Mouse (Mus musculus) ES-E14 (cell line): ENCODE results near the gene Efna5. TPM values are rescaled to one million over a fixed set of nuclear protein-coding genes. Genes with fewer than 3 reads are reported as not detected.

Experiments
- DNase-seq: peaks from one replicate; pipeline ENCODE4 v3.0.0-alpha.2; 2013; ENCODE audit warnings: low read depth, low spot score
- H3K27ac ChIP-seq: 2 replicates; pipeline ENCODE4 v1.5.1; 2012; ENCODE audit warnings: low read depth, mild to moderate bottlenecking, low read length, moderate library complexity, mixed read lengths; ENCODE audit not compliant: poor library complexity, insufficient read depth, severe bottlenecking
- H3K36me3 ChIP-seq: 2 replicates; pipeline ENCODE4 v1.6.1; 2012; ENCODE audit warnings: mild to moderate bottlenecking, low read length, moderate library complexity, mixed read lengths; ENCODE audit not compliant: control insufficient read depth, poor library complexity, insufficient read depth, severe bottlenecking
- H3K4me1 ChIP-seq, 2 experiments: fragments of 150-350 bp in 1 of 2; sonication (generic) in 1 of 2; 2 replicates each; pipeline ENCODE4 v1.6.1; 2012; ENCODE audit warnings: low read length in 2 of 2, mild to moderate bottlenecking in 1 of 2, mixed read lengths in 1 of 2; ENCODE audit not compliant: control insufficient read depth in 2 of 2, insufficient read depth in 2 of 2, poor library complexity in 1 of 2
- H3K4me3 ChIP-seq, 2 experiments: fragments of 150-350 bp in 1 of 2; sonication (generic) in 1 of 2; 2 replicates each; pipeline ENCODE4 v1.5.1; 2012; ENCODE audit warnings: low read length in 2 of 2, low read depth in 1 of 2, mild to moderate bottlenecking in 1 of 2, mixed read lengths in 1 of 2; ENCODE audit not compliant: insufficient read depth in 1 of 2, poor library complexity in 1 of 2, severe bottlenecking in 1 of 2
- H3K9ac ChIP-seq: 2 replicates; pipeline ENCODE4 v1.6.1; 2012; ENCODE audit warnings: low read depth, mild to moderate bottlenecking, low read length, mixed read lengths; ENCODE audit not compliant: poor library complexity, insufficient read depth, severe bottlenecking
- H3K9me3 ChIP-seq: fragments of 150-350 bp; sonication (generic); 2 replicates; pipeline ENCODE4 v1.6.1; 2012; ENCODE audit warnings: low read depth, mild to moderate bottlenecking, low read length; ENCODE audit not compliant: control insufficient read depth, insufficient read depth
- CHD2 ChIP-seq: IDR thresholded peaks from 2 replicates; pipeline ENCODE4 v1.6.1; 2014; ENCODE audit warnings: mild to moderate bottlenecking, low read depth, low read length, inconsistent platforms
- HCFC1 ChIP-seq: IDR thresholded peaks from 2 replicates; pipeline ENCODE4 v1.6.1; 2012; ENCODE audit warnings: low read length, inconsistent platforms, borderline replicate concordance; ENCODE audit not compliant: insufficient read depth
- MAFK ChIP-seq: IDR thresholded peaks from 2 replicates; pipeline ENCODE4 v1.6.1; 2014; ENCODE audit warnings: mild to moderate bottlenecking, low read depth, low read length, inconsistent platforms; ENCODE audit not compliant: insufficient read depth
- ZC3H11A ChIP-seq: IDR thresholded peaks from 2 replicates; pipeline ENCODE4 v1.6.1; 2012; ENCODE audit warnings: low read depth, mild to moderate bottlenecking, inconsistent platforms, low read length, borderline replicate concordance
- ZNF384 ChIP-seq: IDR thresholded peaks from 2 replicates; pipeline ENCODE4 v1.6.1; 2012; ENCODE audit warnings: low read depth, low read length, inconsistent platforms
- in situ Hi-C, 2 experiments: fragments of 600-800 bp; cut with MboI; formaldehyde crosslinking; loops; one replicate each; pipeline ENCODE4 v1.15.1; 2025; ENCODE audit warnings: low sequenced_read_pairs in 2 of 2, inconsistent platforms in 1 of 2; ENCODE audit not compliant: unreplicated experiment in 2 of 2
- total RNA-seq: library from RNA; depleted of rRNA; stranded (reverse); fragments of 300-350 nt; gene quantifications from 2 replicates; pipeline ENCODE4 v1.2.3, GENCODE M21; 2012

Efna5 gene
- total RNA-seq, 1 experiment: 3.8 TPM

GRCm38 (mm10) chr17:62720740-62721450 lies 160.2 kb downstream of the Efna5 start:
- Histone ChIP-seq H3K27ac (no peak overlapping the region), H3K9ac (no peak overlapping the region), H3K9me3 (no peaks in the 10 kb centered on the region), H3K36me3 (no peaks in the 10 kb centered on the region), H3K4me3 (no peak overlapping the region), H3K4me1 (no peaks in the 10 kb centered on the region)
- DNase-seq: no peak
- TF ChIP-seq MAFK (no peak), ZC3H11A (no peak), HCFC1 (no peak), CHD2 (no peak), ZNF384 (no peak)
- in situ Hi-C loops: no loop called here

GRCm38 (mm10) chr17:62717426-62718131 lies 163.5 kb downstream of the Efna5 start:
- H3K27ac ChIP-seq: no peak overlapping the region
- DNase-seq: no peak
- no peaks in the 10 kb centered on the region for H3K4me1 ChIP-seq
- no peak for TF ChIP-seq ZNF384
- TF ChIP-seq ZC3H11A: no peak
- TF ChIP-seq MAFK: no peak
- no peak for TF ChIP-seq HCFC1
- TF ChIP-seq CHD2: no peak
- H3K9ac ChIP-seq: no peak overlapping the region
- no peak overlapping the region for H3K4me3 ChIP-seq
- H3K9me3 ChIP-seq: no peaks in the 10 kb centered on the region
- in situ Hi-C loops: no loop called here
- H3K36me3 ChIP-seq: no peaks in the 10 kb centered on the region

- Histone ChIP-seq H3K4me1 (no peaks in the 10 kb centered on the region), H3K4me3 (no peak overlapping the region), H3K36me3 (no peaks in the 10 kb centered on the region), H3K9me3 (no peaks in the 10 kb centered on the region), H3K9ac (no peak overlapping the region), H3K27ac (no peak overlapping the region)
- in situ Hi-C loops: no loop called here
- TF ChIP-seq ZC3H11A (no peak), HCFC1 (no peak), MAFK (no peak), CHD2 (no peak), ZNF384 (no peak)
- no peak for DNase-seq
Measured at GRCm38 (mm10) chr17:62713455-62713854, 167.7 kb downstream of the Efna5 start.

DNA sequence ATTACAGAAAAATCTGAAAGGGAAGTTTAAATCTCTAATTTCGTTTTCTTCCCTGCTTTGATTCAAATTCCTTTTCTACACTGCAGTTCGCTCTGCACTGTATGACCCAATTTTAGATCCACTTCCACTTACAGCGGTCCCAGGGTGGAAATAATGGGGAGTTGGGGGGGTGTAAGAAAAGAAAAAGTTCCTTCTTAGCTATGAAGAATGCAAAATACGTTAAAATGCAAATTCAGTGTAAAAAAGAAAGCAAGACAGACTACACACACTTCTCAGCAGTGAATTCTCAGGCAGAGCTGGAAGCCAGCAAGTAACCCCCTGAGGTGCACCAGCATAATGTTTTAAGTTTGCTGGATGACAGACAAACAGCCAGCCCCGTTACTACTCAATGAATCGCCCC lies 174.7 kb downstream of the Efna5 start:
- in situ Hi-C loops: no loop called here
- no peak overlapping the region for H3K27ac ChIP-seq
- no peaks in the 10 kb centered on the region for H3K9me3 ChIP-seq
- no peak overlapping the region for H3K4me3 ChIP-seq
- H3K9ac ChIP-seq: no peak overlapping the region
- no peaks in the 10 kb centered on the region for H3K4me1 ChIP-seq
- TF ChIP-seq MAFK (no peak), ZNF384 (no peak), CHD2 (no peak), ZC3H11A (no peak), HCFC1 (no peak)
- H3K36me3 ChIP-seq: no peaks in the 10 kb centered on the region
- no peak for DNase-seq
